Mouse (Mus musculus): ENCODE measurements around the gene Olfr656. TPM values are rescaled to one million over a fixed set of nuclear protein-coding genes. Genes with fewer than 3 reads are reported as not detected.

Gene Olfr656
- polyA plus RNA-seq, 1 experiment from 2014 or later = not detected

Other genes starting within 250 kb of the Olfr656 start
- 0.20 and 0.22 TPM in 2 replicates for gene Trim30b, start 244.1 kb upstream of the Olfr656 start, polyA plus RNA-seq (2015; fragmentation: Nextera tagmentation; extraction: Ambion mirVana)
- gene Trim30c, start 213.1 kb upstream of the Olfr656 start, polyA plus RNA-seq (2015; fragmentation: Nextera tagmentation; extraction: Ambion mirVana) = 0.11 and 0.16 TPM in 2 replicates
- gene Trim30a, start 148.8 kb upstream of the Olfr656 start, polyA plus RNA-seq (2015; fragmentation: Nextera tagmentation; extraction: Ambion mirVana) = 1.0 TPM in 2 replicates
- 0.21 and 0.47 TPM in 2 replicates for gene Trim30d, start 106.1 kb upstream of the Olfr656 start, polyA plus RNA-seq (2015; fragmentation: Nextera tagmentation; extraction: Ambion mirVana)
- gene Olfr651, start 63.8 kb upstream of the Olfr656 start, polyA plus RNA-seq (2015; fragmentation: Nextera tagmentation; extraction: Ambion mirVana) = not detected in 2 replicates
- not detected in 2 replicates for gene Olfr652, start 53.1 kb upstream of the Olfr656 start, polyA plus RNA-seq (2015; fragmentation: Nextera tagmentation; extraction: Ambion mirVana)
- gene Olfr653, start 36.6 kb upstream of the Olfr656 start, polyA plus RNA-seq (2015; fragmentation: Nextera tagmentation; extraction: Ambion mirVana) = not detected in 2 replicates
- not detected in 2 replicates for gene Olfr654, start 26.9 kb upstream of the Olfr656 start, polyA plus RNA-seq (2015; fragmentation: Nextera tagmentation; extraction: Ambion mirVana)
- gene Olfr655, start 12.2 kb upstream of the Olfr656 start, polyA plus RNA-seq (2015; fragmentation: Nextera tagmentation; extraction: Ambion mirVana) = not detected in 2 replicates
- gene Olfr657, start 10.8 kb downstream of the Olfr656 start, polyA plus RNA-seq (2015; fragmentation: Nextera tagmentation; extraction: Ambion mirVana) = not detected in 2 replicates
- gene Olfr658, start 33.4 kb downstream of the Olfr656 start, polyA plus RNA-seq (2015; fragmentation: Nextera tagmentation; extraction: Ambion mirVana) = not detected in 2 replicates
- not detected in 2 replicates for gene Olfr659, start 52.8 kb downstream of the Olfr656 start, polyA plus RNA-seq (2015; fragmentation: Nextera tagmentation; extraction: Ambion mirVana)
- not detected in 2 replicates for gene Olfr661, start 72.5 kb downstream of the Olfr656 start, polyA plus RNA-seq (2015; fragmentation: Nextera tagmentation; extraction: Ambion mirVana)
- gene Usp17le, start 163.5 kb downstream of the Olfr656 start, polyA plus RNA-seq (2015; fragmentation: Nextera tagmentation; extraction: Ambion mirVana) = not detected in 2 replicates
- gene Usp17lb, start 228.6 kb downstream of the Olfr656 start, polyA plus RNA-seq (2015; fragmentation: Nextera tagmentation; extraction: Ambion mirVana) = not detected in 2 replicates
- gene Usp17la, start 243.1 kb downstream of the Olfr656 start, polyA plus RNA-seq (2015; fragmentation: Nextera tagmentation; extraction: Ambion mirVana) = not detected in 2 replicates

Measured in heart, embryonic 13.5 days (tissue).